Mouse (Mus musculus) neural tube, embryonic 11.5 days (tissue): ENCODE measurements around the gene Ptprg. TPM values are rescaled to one million over a fixed set of nuclear protein-coding genes. Genes with fewer than 3 reads are reported as not detected.

Experiments
- ATAC-seq: fragments of 200-750 bp; cut with Nextera tagmentation; 2 replicates; pipeline ENCODE4 v1.8.0; 2017; ENCODE audit warnings: moderate number of reproducible peaks, mild to moderate bottlenecking, moderate TSS enrichment, moderate library complexity; ENCODE audit not compliant: insufficient read depth, low FRiP score, low TSS enrichment
- DNase-seq: peaks from one replicate; pipeline ENCODE4 v3.0.0-alpha.2; 2015; ENCODE audit warnings: low spot score
- H3K27ac ChIP-seq: fragments of 300-500 bp; sonication (generic); 2 replicates; pipeline ENCODE4 v1.5.1; 2014; ENCODE audit warnings: low read depth, mild to moderate bottlenecking, low read length
- H3K27me3 ChIP-seq: fragments of 300-500 bp; sonication (generic); 2 replicates; pipeline ENCODE4 v1.6.1; 2014; ENCODE audit warnings: mild to moderate bottlenecking, low read length, mixed read lengths; ENCODE audit not compliant: control insufficient read depth, insufficient read depth
- H3K36me3 ChIP-seq: fragments of 300-500 bp; sonication (generic); 2 replicates; pipeline ENCODE4 v1.6.1; 2014; ENCODE audit warnings: mild to moderate bottlenecking, low read length, moderate library complexity, mixed read lengths; ENCODE audit not compliant: control insufficient read depth, insufficient read depth
- H3K4me1 ChIP-seq: fragments of 300-500 bp; sonication (generic); 2 replicates; pipeline ENCODE4 v1.6.1; 2014; ENCODE audit warnings: low read length, mixed read lengths; ENCODE audit not compliant: control insufficient read depth, insufficient read depth
- H3K4me2 ChIP-seq: fragments of 300-500 bp; sonication (generic); 2 replicates; pipeline ENCODE4 v1.6.1; 2014; ENCODE audit warnings: low read depth, mild to moderate bottlenecking, moderate library complexity
- H3K4me3 ChIP-seq: fragments of 300-500 bp; sonication (generic); 2 replicates; pipeline ENCODE4 v1.5.1; 2014; ENCODE audit warnings: low read depth, low read length
- H3K9ac ChIP-seq: fragments of 300-500 bp; sonication (generic); 2 replicates; pipeline ENCODE4 v1.6.1; 2014; ENCODE audit warnings: mild to moderate bottlenecking, low read length
- H3K9me3 ChIP-seq: fragments of 300-500 bp; sonication (generic); 2 replicates; pipeline ENCODE4 v1.6.1; 2016; ENCODE audit warnings: low read length; ENCODE audit not compliant: control insufficient read depth
- WGBS: fragments of 180-500 bp; shearing (Covaris S2); extraction: QIAGEN DNeasy Blood & Tissue Kit; methylation state at CpG from one replicate; pipeline ENCODE4 v1.1.7; 2014; 5-methylcytosine and 5-hydroxymethylcytosine counted together
- polyA plus RNA-seq: library from polyadenylated mRNA; unstranded; fragments of >200 nt; fragmentation: Nextera tagmentation; extraction: Ambion mirVana; gene quantifications from 2 replicates; pipeline ENCODE4 v1.2.1, GENCODE M21; 2014

The Ptprg gene
- polyA plus RNA-seq, 1 experiment from 2014 or later = 40.8 TPM

DNA sequence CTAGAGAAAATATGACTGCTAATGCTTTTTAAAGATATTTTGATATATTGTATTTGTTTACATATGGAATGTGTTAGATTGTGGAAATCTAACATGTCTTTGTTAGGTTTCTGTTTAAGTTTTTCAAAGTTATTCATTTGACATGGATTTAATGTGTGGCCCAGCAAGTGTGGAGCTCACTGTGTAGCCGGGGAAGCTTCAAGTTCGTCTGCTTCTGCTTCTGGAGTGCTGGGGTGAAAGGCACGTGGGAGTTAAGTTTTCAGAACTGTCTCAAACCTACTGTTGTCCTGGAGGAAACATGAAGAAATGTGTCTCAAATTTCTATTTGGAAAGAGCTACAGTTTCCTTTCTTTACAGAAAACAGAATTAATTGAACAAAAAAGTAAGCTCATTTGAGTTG, 311.5 kb downstream of the Ptprg start:
- H3K4me2 ChIP-seq = no peak overlapping the region

DNA sequence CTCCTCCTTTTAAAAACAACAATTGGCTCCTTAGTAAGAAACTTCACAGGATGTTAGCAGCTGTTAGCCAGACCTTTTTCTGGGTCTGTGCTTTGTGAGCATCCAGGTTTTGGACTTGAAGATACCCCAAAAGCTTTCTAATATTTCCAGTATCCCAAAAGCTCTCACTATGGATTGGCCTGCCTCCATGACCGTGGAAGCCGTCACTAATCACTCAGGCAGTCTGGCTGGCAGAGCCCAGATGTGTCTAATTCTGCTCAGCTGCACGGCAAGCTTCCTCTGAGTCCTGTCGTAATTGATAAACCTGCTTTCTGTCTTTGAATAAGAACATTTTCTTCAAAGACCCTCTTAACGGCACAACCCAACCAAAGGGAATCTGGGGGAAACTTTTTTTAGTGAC, 312.0 kb downstream of the Ptprg start:
- Histone ChIP-seq H3K27ac (no peak overlapping the region), H3K4me1 (no peaks in the 10 kb centered on the region), H3K36me3 (no peaks in the 10 kb centered on the region), H3K9me3 (no peaks in the 10 kb centered on the region), H3K4me2 (no peak overlapping the region), H3K9ac (no peak overlapping the region), H3K4me3 (no peak overlapping the region), H3K27me3 (no peaks in the 10 kb centered on the region)
- DNase-seq = no peak
- ATAC-seq = no peak
- 48% methylated on average over 5 of the region's 5 CpGs for WGBS

More for the DNA sequence above, 311.5 kb downstream of the Ptprg start:
- no peaks in the 10 kb centered on the region for H3K4me1 ChIP-seq
- H3K4me3 ChIP-seq = no peak overlapping the region
- H3K27me3 ChIP-seq = no peaks in the 10 kb centered on the region
- 51% methylated on average over 3 of the region's 3 CpGs for WGBS
- DNase-seq (no peak), ATAC-seq (no peak)
- no peak overlapping the region for H3K27ac ChIP-seq
- no peaks in the 10 kb centered on the region for H3K9me3 ChIP-seq
- no peak overlapping the region for H3K9ac ChIP-seq
- H3K36me3 ChIP-seq = no peaks in the 10 kb centered on the region

DNA sequence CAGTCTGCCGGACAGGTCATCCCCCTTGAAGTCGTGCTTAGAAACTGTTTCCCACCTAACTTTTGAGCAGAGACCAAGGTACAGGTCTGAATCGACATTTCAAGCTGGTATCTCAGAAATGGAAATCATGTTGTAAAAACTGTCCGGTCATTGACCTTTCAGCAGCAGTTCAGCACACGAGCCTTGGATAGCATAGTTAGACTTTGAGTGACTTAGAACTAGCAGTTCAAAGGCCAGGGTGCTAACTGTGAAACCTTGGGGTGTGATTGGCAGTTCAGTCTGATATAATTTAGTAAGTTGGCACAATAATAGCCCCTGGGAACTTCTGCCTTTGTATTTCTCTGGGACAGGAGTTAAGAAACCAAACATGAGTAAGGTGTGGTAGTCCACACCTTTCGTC, 312.5 kb downstream of the Ptprg start:
- ATAC-seq = no peak
- H3K9me3 ChIP-seq = no peaks in the 10 kb centered on the region
- no peak overlapping the region for H3K4me2 ChIP-seq
- H3K27ac ChIP-seq = no peak overlapping the region
- no peak overlapping the region for H3K4me3 ChIP-seq
- DNase-seq = no peak
- H3K4me1 ChIP-seq = no peaks in the 10 kb centered on the region
- H3K36me3 ChIP-seq = no peaks in the 10 kb centered on the region
- WGBS = 77% methylated on average over 6 of the region's 6 CpGs
- H3K9ac ChIP-seq = no peak overlapping the region
- H3K27me3 ChIP-seq = no peaks in the 10 kb centered on the region

DNA sequence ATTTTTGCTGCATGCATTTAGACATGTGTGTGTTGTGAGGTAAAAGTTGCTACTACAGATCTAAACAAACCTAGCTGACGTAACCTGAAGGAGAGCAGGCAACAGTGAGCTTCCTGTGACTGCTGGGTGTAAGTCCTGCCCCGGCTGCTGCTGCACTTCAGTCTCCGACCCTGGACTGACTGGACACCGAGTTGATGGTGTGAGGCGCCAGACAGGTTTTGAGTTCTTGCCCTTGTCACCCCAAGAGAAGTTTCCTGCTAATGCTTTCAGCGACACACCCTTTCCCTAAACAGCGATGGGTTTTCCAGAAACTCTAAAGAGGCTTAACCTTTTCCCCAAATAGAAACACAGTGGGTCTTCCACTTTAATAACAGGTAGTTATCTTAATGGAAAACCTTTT, 313.1 kb downstream of the Ptprg start:
- H3K9me3 ChIP-seq = no peaks in the 10 kb centered on the region
- no peaks in the 10 kb centered on the region for H3K27me3 ChIP-seq
- 89% methylated on average over 7 of the region's 7 CpGs for WGBS
- no peak overlapping the region for H3K27ac ChIP-seq
- no peak for ATAC-seq
- no peak for DNase-seq
- no peaks in the 10 kb centered on the region for H3K4me1 ChIP-seq
- no peak overlapping the region for H3K4me3 ChIP-seq
- H3K36me3 ChIP-seq = no peaks in the 10 kb centered on the region
- H3K4me2 ChIP-seq = no peak overlapping the region
- no peak overlapping the region for H3K9ac ChIP-seq

DNA sequence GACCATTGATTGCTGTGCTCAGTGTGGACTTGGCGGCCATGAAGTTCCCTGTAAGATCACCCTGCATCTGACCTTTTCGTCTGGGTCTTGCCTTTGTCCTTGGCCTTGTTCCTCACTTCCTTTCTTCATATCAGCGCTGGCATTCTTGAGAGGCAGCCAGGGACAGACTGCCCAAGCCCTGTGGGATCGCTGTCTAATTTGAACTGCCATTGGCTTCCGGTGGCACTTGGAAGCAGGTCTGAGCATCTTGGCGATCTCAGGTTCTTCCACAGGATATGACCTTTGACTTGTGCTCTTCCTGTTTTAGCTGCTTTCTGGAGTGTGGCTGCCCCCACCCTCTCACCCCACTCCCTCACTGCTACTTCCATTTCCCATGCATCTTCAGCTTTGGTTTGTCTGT, 315.3 kb downstream of the Ptprg start:
- H3K4me1 ChIP-seq = peaks cover 7% of the 10 kb centered on the region; the same call in 1 of the 2 replicates
- H3K27me3 ChIP-seq = no peaks in the 10 kb centered on the region
- 68% methylated on average over 6 of the region's 6 CpGs for WGBS
- H3K27ac ChIP-seq = no peak overlapping the region
- no peak overlapping the region for H3K4me2 ChIP-seq
- ATAC-seq = no peak
- no peaks in the 10 kb centered on the region for H3K9me3 ChIP-seq
- H3K9ac ChIP-seq = no peak overlapping the region
- H3K36me3 ChIP-seq = no peaks in the 10 kb centered on the region
- DNase-seq = no peak
- no peak overlapping the region for H3K4me3 ChIP-seq

DNA sequence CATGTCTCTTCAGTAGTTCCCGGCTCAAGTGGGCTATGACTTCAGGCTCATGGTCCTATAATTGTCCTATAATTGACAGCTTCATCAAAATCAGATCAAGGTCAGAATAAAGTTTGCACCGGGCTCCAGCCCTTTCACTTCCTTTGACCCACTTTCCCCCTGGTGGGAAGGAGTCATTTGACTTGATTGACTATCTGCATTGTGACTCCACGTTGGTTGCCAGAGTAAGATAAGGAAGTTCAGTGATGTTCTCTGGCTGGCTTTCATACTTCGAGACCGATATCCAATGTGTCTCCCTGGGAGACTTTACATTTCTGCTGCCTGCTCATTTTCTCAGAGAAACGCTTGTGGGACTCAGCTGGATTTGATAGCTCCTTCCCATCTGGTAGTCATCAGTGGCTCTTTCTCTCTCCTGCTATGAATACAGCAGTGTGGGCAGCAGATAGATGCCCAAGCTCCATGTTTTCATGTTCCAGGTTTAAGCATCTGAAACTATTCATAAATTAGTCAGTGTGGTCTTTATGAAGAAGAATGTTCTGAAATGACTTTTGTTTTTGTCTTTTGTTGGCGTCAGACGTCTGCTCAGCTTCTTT, 318.5 kb downstream of the Ptprg start:
- ATAC-seq (no peak), DNase-seq (no peak)
- Histone ChIP-seq H3K9ac (no peak overlapping the region), H3K27ac (no peak overlapping the region), H3K4me3 (no peak overlapping the region), H3K9me3 (no peaks in the 10 kb centered on the region), H3K4me2 (no peak overlapping the region), H3K36me3 (no peaks in the 10 kb centered on the region), H3K27me3 (no peaks in the 10 kb centered on the region), H3K4me1 (peaks cover 7% of the 10 kb centered on the region; the same call in 1 of the 2 replicates)
- WGBS = 30% methylated on average over 8 of the region's 8 CpGs

DNA sequence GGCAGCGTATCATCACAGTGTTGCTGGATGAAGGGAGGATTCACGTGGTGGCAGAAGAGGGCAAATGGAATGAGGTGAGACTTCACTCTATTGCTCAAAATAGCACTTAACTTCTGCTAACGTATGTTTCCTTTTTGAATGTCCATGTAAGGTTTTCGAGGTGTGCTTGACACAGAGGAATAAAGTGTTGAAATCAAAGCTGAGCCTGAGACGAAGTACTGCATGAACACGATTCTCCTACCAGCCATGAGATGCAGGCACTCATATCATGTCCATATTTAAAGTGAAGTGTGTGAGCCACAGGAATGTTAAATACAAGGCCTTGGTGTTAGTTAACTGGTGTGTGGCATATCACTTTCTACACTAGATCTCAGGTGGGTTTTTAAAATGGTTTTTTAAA, 320.9 kb downstream of the Ptprg start:
- DNase-seq (no peak), ATAC-seq (no peak)
- no peak overlapping the region for H3K9ac ChIP-seq
- peaks cover 7% of the 10 kb centered on the region for H3K4me1 ChIP-seq
- WGBS = 90% methylated on average over 6 of the region's 6 CpGs
- H3K27me3 ChIP-seq = no peaks in the 10 kb centered on the region
- H3K27ac ChIP-seq = no peak overlapping the region
- H3K4me2 ChIP-seq = no peak overlapping the region
- no peaks in the 10 kb centered on the region for H3K36me3 ChIP-seq
- no peak overlapping the region for H3K4me3 ChIP-seq
- no peaks in the 10 kb centered on the region for H3K9me3 ChIP-seq

DNA sequence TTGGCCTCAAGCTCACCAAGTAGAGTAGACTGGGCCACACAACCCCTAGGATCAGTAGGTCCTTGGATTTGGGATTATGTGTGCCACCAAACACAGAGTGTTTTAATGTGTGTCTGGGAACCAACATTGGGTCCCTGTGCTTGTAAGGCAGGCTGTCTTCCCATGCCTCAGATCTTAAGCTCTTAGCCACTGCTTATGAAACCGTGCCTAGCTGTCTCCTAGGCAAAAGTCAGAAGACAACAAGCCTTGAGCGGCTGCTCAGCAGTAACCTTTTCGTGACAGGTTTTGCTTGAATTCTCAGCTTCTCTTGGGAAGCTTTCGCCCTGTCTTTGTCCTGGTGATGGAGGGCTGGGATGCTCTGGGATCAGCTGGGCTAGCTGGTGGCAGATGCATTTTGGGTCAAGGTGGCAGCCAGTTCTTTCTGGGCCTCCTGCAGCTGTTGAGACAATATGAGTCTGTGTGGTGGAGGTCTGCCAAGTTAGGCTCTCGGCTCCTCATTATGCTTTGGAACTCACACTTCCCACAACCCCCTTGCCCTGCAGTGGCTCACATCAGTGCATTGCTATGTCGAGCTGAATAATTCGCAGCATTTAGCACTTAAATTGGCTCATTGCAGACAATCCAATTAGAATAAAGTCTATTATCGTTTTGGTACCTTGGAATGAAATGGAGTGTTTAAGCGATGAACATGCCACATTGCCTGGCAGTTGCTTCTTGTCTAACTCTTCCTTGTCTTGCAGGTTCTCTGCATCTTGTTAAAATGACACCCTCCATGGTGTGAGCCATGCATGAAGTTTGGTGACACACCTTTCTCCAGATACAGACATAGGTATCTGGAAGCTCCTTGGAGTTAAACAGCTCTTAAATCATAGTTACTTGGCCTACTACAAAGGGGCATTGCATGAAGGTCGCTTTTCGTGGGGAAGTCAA, 321.9 kb downstream of the Ptprg start:
- Histone ChIP-seq H3K4me2 (no peak overlapping the region), H3K9me3 (no peaks in the 10 kb centered on the region), H3K4me1 (peaks cover 7% of the 10 kb centered on the region), H3K4me3 (no peak overlapping the region), H3K27ac (no peak overlapping the region), H3K27me3 (no peaks in the 10 kb centered on the region), H3K9ac (no peak overlapping the region), H3K36me3 (no peaks in the 10 kb centered on the region)
- DNase-seq (no peak), ATAC-seq (no peak)
- WGBS = 93% methylated on average over 11 of the region's 11 CpGs

DNA sequence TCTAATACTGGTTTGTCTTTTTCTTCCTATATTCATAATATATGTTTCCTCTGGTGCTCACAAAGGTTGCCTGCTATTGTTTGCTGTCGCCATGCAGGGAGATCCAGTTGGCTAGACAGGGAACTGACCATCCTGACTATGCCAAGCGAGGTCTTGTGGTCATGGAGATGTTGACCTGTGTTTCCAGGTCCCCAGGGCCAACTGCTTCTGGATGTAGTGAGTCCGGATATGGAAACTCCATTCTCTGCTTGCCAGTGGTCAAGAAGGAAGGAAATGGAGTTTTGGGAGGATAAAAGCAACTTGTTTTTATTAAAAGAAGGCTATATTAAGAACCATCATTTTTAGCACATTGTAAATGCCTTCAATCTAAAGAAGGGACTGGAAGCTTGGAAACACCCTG, 327.8 kb downstream of the Ptprg start:
- Histone ChIP-seq H3K9ac (no peak overlapping the region), H3K9me3 (no peaks in the 10 kb centered on the region), H3K27me3 (no peaks in the 10 kb centered on the region), H3K4me2 (no peak overlapping the region), H3K36me3 (no peaks in the 10 kb centered on the region), H3K4me1 (peaks cover 9% of the 10 kb centered on the region), H3K27ac (no peak overlapping the region), H3K4me3 (no peak overlapping the region)
- WGBS = 76% methylated on average over 3 of the region's 3 CpGs
- no peak for DNase-seq
- ATAC-seq = no peak
